Mouse (Mus musculus) right cerebral cortex, postnatal 10 days (tissue): ENCODE measurements at regions not wholly inside any gene's neighbourhood (a gene's known extent, or its start where the extent isn't known, plus 50 kb on each side); places are given as distances from the start of the nearest gene placed in this dataset.
A peak's percentile ranks its signal among the peaks of the same experiment; 100 is the strongest.

Experiments used
- DNase-seq, 2 experiments: peaks; one replicate each; pipeline ENCODE4 v3.0.0; 2021; ENCODE audit warnings: low spot score in 2 of 2

- peak; percentile 35 to 57 for DNase-seq
These were observed 990.7 kb upstream of the Kif18a start for GRCm38 (mm10) chr2:108289696-108290430.

DNA sequence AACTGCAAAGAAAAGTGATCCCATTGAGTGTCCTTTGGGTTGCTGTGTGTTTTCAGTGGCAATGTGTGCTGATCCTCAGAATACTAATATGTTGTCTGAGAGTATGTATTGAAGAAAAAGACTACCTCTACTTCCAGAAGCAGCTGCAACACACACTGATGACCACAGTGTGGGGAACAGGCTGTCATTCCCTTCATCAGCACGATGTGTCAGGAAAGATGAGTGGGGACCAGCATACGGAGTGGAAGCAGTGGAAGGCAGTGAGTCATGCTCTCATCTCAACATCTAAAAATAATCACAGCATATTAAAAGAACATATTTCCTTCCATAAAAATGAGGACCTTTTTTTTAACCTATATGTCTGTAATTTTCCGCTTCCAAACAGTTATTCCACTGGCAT, 977.8 kb upstream of the Kif18a start:
- peak; percentile 21 to 30 for DNase-seq
